Mouse (Mus musculus) liver, embryonic 12.5 days (tissue): ENCODE results near the gene Gm20509. TPM values are rescaled to one million over a fixed set of nuclear protein-coding genes. Genes with fewer than 3 reads are reported as not detected.

ENCODE experiments used
- ATAC-seq: fragments of 200-750 bp; cut with Nextera tagmentation; 2 replicates; pipeline ENCODE4 v1.8.0; 2017; ENCODE audit warnings: moderate number of reproducible peaks, mild to moderate bottlenecking, moderate library complexity
- H3K27ac ChIP-seq: fragments of 300-500 bp; sonication (generic); 2 replicates; pipeline ENCODE4 v1.5.1; 2016; ENCODE audit warnings: mild to moderate bottlenecking
- H3K27me3 ChIP-seq: fragments of 300-500 bp; sonication (generic); replicated peaks from 2 replicates; pipeline ENCODE4 v1.6.1; 2016; ENCODE audit warnings: mild to moderate bottlenecking, moderate library complexity
- H3K36me3 ChIP-seq: fragments of 300-500 bp; sonication (generic); 2 replicates; pipeline ENCODE4 v1.6.1; 2016; ENCODE audit warnings: mild to moderate bottlenecking, moderate library complexity
- H3K4me1 ChIP-seq: fragments of 300-500 bp; sonication (generic); 2 replicates; pipeline ENCODE4 v1.6.1; 2016
- H3K4me2 ChIP-seq: fragments of 300-500 bp; sonication (generic); 2 replicates; pipeline ENCODE4 v1.6.1; 2016; ENCODE audit warnings: mild to moderate bottlenecking, moderate library complexity
- H3K4me3 ChIP-seq: fragments of 300-500 bp; sonication (generic); 2 replicates; pipeline ENCODE4 v1.5.1; 2016; ENCODE audit warnings: mild to moderate bottlenecking, moderate library complexity
- H3K9ac ChIP-seq: fragments of 300-500 bp; sonication (generic); 2 replicates; pipeline ENCODE4 v1.6.1; 2016; ENCODE audit warnings: mild to moderate bottlenecking, moderate library complexity
- H3K9me3 ChIP-seq: fragments of 300-500 bp; sonication (generic); replicated peaks from 2 replicates; pipeline ENCODE4 v1.6.1; 2016; ENCODE audit warnings: mild to moderate bottlenecking, moderate library complexity
- WGBS: fragments of 180-500 bp; shearing (Covaris S2); methylation state at CpG from one replicate; pipeline ENCODE4 v1.1.7; 2016; ENCODE audit not compliant: insufficient replicate concordance; 5-methylcytosine and 5-hydroxymethylcytosine counted together
- polyA plus RNA-seq: library from polyadenylated mRNA; unstranded; fragments of >200 nt; fragmentation: Nextera tagmentation; extraction: Ambion mirVana; gene quantifications from 2 replicates; pipeline ENCODE4 v1.2.1, GENCODE M21; 2016

Gene Gm20509
- polyA plus RNA-seq, 1 experiment from 2014 or later: not detected

- Histone ChIP-seq H3K27ac (no peak overlapping the region), H3K4me1 (no peaks in the 10 kb centered on the region; the same call in 1 of the 2 replicates), H3K4me3 (no peak overlapping the region), H3K9me3 (peaks cover 17% of the 10 kb centered on the region), H3K36me3 (no peaks in the 10 kb centered on the region), H3K4me2 (no peak overlapping the region), H3K27me3 (no peaks in the 10 kb centered on the region), H3K9ac (no peak overlapping the region)
- no peak for ATAC-seq
- WGBS: 45% methylated on average over 9 of the region's 9 CpGs
Observed at GRCm38 (mm10) chr9:73154347-73154746, 52.1 kb downstream of the Gm20509 start.

GRCm38 (mm10) chr9:73157968-73158367 lies 55.7 kb downstream of the Gm20509 start:
- WGBS: 63% methylated on average over 4 of the region's 4 CpGs
- Histone ChIP-seq H3K27ac (peak overlapping the region; percentile 66; the same call in 1 of the 2 replicates), H3K9me3 (peaks cover 17% of the 10 kb centered on the region), H3K27me3 (no peaks in the 10 kb centered on the region), H3K36me3 (no peaks in the 10 kb centered on the region), H3K4me1 (no peaks in the 10 kb centered on the region; the same call in 1 of the 2 replicates), H3K9ac (no peak overlapping the region), H3K4me2 (no peak overlapping the region), H3K4me3 (no peak overlapping the region)
- ATAC-seq: no peak

DNA sequence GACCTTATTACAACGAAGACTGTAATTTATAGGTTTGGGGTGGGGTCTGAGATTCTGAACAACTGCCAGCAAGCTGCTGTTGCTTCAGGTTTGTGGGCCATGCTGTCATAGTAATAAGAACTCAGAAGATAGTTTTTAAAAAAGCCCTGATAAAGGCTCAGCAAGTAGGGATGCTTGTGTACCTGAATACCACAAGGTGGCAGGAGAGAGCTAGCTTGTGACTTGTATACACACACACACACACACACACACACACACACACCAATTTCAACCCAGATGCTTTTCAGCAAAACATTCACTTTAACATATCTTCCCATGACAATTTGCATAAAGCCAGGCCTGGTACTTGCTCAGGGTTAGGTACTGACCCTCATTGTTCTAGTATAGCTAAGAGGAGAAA lies 57.0 kb downstream of the Gm20509 start:
- Histone ChIP-seq H3K9me3 (peaks cover 17% of the 10 kb centered on the region), H3K4me1 (no peaks in the 10 kb centered on the region; the same call in 1 of the 2 replicates), H3K4me2 (no peak overlapping the region), H3K36me3 (no peaks in the 10 kb centered on the region), H3K27me3 (no peaks in the 10 kb centered on the region), H3K4me3 (no peak overlapping the region), H3K27ac (no peak overlapping the region), H3K9ac (no peak overlapping the region)
- no peak for ATAC-seq
- 41% methylated on average over 1 of the region's 1 CpGs for WGBS

DNA sequence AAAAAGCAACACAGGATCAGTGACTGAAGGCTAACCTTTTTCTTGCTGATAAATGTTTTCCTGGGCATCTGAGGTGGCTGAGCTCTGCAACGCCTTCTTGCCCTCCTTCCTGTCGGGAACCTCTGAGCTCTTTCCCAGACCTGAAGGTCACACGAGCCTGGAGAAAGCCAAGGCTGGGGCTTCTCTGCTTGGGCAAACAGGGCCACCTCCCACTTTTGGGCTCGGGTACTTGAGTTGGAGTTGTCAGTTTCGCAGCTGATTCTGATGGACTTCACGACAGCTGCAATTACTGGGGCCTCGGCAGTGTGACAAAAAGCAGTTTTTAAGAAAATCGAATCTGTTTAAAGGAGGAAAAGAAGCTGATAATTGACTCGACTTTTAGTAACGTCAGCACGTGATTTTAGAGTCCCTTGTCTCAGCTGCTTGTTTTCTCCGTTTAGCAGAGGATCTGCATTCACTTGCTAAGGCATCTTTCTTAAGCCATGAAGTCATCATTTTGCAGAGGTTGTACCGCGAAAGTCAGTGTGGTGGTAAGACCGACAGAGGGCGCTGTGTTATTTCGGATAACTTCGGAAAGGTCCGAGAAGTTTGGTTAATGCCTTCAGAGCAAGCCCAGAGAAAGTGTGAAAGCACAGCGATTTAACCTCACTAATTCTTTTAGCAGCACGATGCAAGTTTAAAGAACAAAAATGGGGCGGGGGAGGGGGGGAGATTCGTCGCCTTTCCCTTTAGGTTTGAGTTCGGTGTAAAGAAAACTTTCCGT lies 60.5 kb downstream of the Gm20509 start:
- Histone ChIP-seq H3K27ac (no peak overlapping the region), H3K4me3 (peak overlapping the region; percentile 32; the same call in 1 of the 2 replicates), H3K9ac (peak overlapping the region; percentile 17; the same call in 1 of the 2 replicates), H3K4me2 (peak overlapping the region; percentile 55), H3K9me3 (peaks cover 11% of the 10 kb centered on the region), H3K27me3 (no peaks in the 10 kb centered on the region), H3K36me3 (no peaks in the 10 kb centered on the region), H3K4me1 (no peaks in the 10 kb centered on the region; the same call in 1 of the 2 replicates)
- 17% methylated on average over 26 of the region's 26 CpGs for WGBS
- ATAC-seq: no peak

DNA sequence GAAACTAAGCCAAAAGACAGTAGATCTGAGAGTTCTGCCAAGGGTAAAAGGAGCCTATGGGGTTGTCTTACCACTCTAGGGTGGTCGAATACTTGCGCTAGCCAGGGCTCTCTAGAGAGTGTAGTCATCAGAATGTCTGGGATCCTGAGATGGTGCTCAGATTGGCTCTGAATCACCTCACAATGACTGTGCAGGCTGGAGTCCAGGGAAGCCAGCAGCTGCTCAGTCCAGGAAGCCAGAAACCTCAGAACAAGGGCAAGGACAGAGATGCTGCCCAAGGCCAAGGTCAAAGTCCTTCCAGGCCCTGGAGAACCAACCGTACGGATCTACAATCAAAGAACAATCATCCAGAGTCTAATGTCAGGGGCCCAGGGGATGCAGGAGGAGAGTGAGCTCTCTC lies 63.4 kb downstream of the Gm20509 start:
- H3K4me3 ChIP-seq: no peak overlapping the region
- no peaks in the 10 kb centered on the region for H3K9me3 ChIP-seq
- H3K4me1 ChIP-seq: no peaks in the 10 kb centered on the region
- WGBS: 72% methylated on average over 4 of the region's 4 CpGs
- no peak for ATAC-seq
- no peak overlapping the region for H3K27ac ChIP-seq
- no peaks in the 10 kb centered on the region for H3K27me3 ChIP-seq
- H3K9ac ChIP-seq: no peak overlapping the region
- no peaks in the 10 kb centered on the region for H3K36me3 ChIP-seq
- H3K4me2 ChIP-seq: no peak overlapping the region

Other genes starting within 250 kb of the Gm20509 start
- gene Pygo1, start 176.8 kb upstream of the Gm20509 start, polyA plus RNA-seq: 0.35 and 0.48 TPM in 2 replicates
- gene Dyx1c1, start 143.7 kb upstream of the Gm20509 start, polyA plus RNA-seq: 0.10 and 0.37 TPM in 2 replicates
- gene Gm44503, start 143.6 kb upstream of the Gm20509 start, polyA plus RNA-seq: 0.13 TPM in 1 of 2 replicates, not detected in the other
- 4.4 and 4.6 TPM in 2 replicates for gene Ccpg1os, start 117.1 kb upstream of the Gm20509 start, polyA plus RNA-seq
- 12.6 and 13.0 TPM in 2 replicates for gene Ccpg1, start 117.0 kb upstream of the Gm20509 start, polyA plus RNA-seq
- gene Pigb, start 62.1 kb upstream of the Gm20509 start, polyA plus RNA-seq: 8.0 and 8.3 TPM in 2 replicates
- gene Rab27a, start 57.6 kb upstream of the Gm20509 start, polyA plus RNA-seq: 4.8 and 5.2 TPM in 2 replicates
- gene Khdc3, start 634 bp upstream of the Gm20509 start, polyA plus RNA-seq: not detected in 2 replicates
- gene Rsl24d1, start 11.0 kb downstream of the Gm20509 start, polyA plus RNA-seq: 92.7 and 93.7 TPM in 2 replicates